Mouse (Mus musculus) lung, embryonic 15.5 days (tissue): Measurements from ENCODE around the gene Gm3558. TPM values are rescaled to one million over a fixed set of nuclear protein-coding genes. Genes with fewer than 3 reads are reported as not detected.
"Not testable (repeated sequence)": the region's sequence is repeated elsewhere in the genome, so short reads cannot be mapped to it uniquely, and the experiment has no call there.

ENCODE experiments used
- ATAC-seq: fragments of 200-750 bp; cut with Nextera tagmentation; 2 replicates; pipeline ENCODE4 v1.8.0; 2017; ENCODE audit warnings: moderate number of reproducible peaks, borderline replicate concordance; ENCODE audit not compliant: low FRiP score, low TSS enrichment; ENCODE audit errors: extremely low read depth
- H3K27ac ChIP-seq: fragments of 300-500 bp; sonication (generic); 2 replicates; pipeline ENCODE4 v1.5.1; 2015; ENCODE audit warnings: moderate library complexity, mild to moderate bottlenecking, inconsistent platforms
- H3K27me3 ChIP-seq: fragments of 300-500 bp; sonication (generic); 2 replicates; pipeline ENCODE4 v1.6.1; 2015; ENCODE audit warnings: inconsistent platforms
- H3K36me3 ChIP-seq: fragments of 300-500 bp; sonication (generic); 2 replicates; pipeline ENCODE4 v1.6.1; 2015; ENCODE audit warnings: inconsistent platforms
- H3K4me1 ChIP-seq: fragments of 300-500 bp; sonication (generic); 2 replicates; pipeline ENCODE4 v1.6.1; 2015; ENCODE audit warnings: inconsistent platforms
- H3K4me2 ChIP-seq: fragments of 300-500 bp; sonication (generic); 2 replicates; pipeline ENCODE4 v1.6.1; 2015; ENCODE audit warnings: inconsistent platforms, mild to moderate bottlenecking, moderate library complexity
- H3K4me3 ChIP-seq: fragments of 300-500 bp; sonication (generic); 2 replicates; pipeline ENCODE4 v1.5.1; 2015; ENCODE audit warnings: mild to moderate bottlenecking, inconsistent platforms
- H3K9ac ChIP-seq: fragments of 300-500 bp; sonication (generic); 2 replicates; pipeline ENCODE4 v1.6.1; 2015; ENCODE audit warnings: inconsistent platforms
- H3K9me3 ChIP-seq: fragments of 300-500 bp; sonication (generic); 2 replicates; pipeline ENCODE4 v1.6.1; 2016; ENCODE audit warnings: inconsistent platforms
- WGBS: fragments of 180-500 bp; shearing (Covaris S2); methylation state at CpG from one replicate; pipeline ENCODE4 v1.1.7; 2015; 5-methylcytosine and 5-hydroxymethylcytosine counted together
- polyA plus RNA-seq: library from polyadenylated mRNA; unstranded; fragments of >200 nt; fragmentation: Nextera tagmentation; extraction: Ambion mirVana; gene quantifications from 2 replicates; pipeline ENCODE4 v1.2.1, GENCODE M21; 2015

Gene Gm3558
- polyA plus RNA-seq: 0.15 and 0.31 TPM in 2 replicates

GRCm38 (mm10) chr14:7568382-7568781, at the start of gene Gm3558:
TSS of gene Gm3558 (minus strand) at chr14:7568566.
- H3K36me3 ChIP-seq, H3K9ac ChIP-seq, H3K27ac ChIP-seq, H3K4me1 ChIP-seq, ATAC-seq, H3K27me3 ChIP-seq, H3K9me3 ChIP-seq: not testable (repeated sequence)
- Histone ChIP-seq H3K4me2 (peak within 1 kb of the TSS; percentile 71), H3K4me3 (peak within 1 kb of the TSS; percentile 38)
- 0% methylated on average over 4 of the region's 34 CpGs for WGBS

GRCm38 (mm10) chr14:7595492-7595891, 27.1 kb upstream of the Gm3558 start, which contains the start of gene Gm10338:
TSS of gene Gm10338 (minus strand) at chr14:7595592.
- H3K27ac ChIP-seq, H3K9ac ChIP-seq, H3K4me1 ChIP-seq, H3K4me3 ChIP-seq, ATAC-seq, H3K9me3 ChIP-seq, H3K27me3 ChIP-seq, H3K36me3 ChIP-seq, H3K4me2 ChIP-seq: not testable (repeated sequence)
- no CpG with 5 or more reads among the region's 2 CpGs for WGBS

DNA sequence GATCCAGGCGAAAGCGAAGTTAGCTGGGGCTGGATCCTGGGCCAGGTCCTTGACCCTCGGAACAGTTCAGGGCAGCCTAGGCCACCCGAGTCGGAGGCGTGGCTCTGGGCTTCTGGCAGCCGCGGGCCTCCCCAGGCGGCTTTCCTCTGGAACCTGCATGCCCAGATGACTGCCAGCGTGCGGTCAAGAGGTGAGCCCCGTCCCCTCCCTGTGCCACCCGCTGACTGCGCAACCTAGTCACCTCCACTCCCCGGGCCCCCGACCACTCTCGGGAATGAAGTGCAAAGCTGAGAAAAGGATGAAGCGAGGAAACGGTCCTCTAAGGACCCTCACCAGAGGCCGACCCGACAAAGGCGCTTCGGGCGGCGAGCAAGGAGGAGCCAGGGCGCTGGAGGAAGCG, 476 bp downstream of the Gm3558 start:
- H3K9ac ChIP-seq, H3K9me3 ChIP-seq, H3K4me1 ChIP-seq, H3K27ac ChIP-seq, H3K36me3 ChIP-seq, H3K27me3 ChIP-seq, ATAC-seq: not testable (repeated sequence)
- H3K4me3 ChIP-seq: peak overlapping the region; percentile 38
- peak overlapping the region; percentile 71 for H3K4me2 ChIP-seq
- 1% methylated on average over 21 of the region's 27 CpGs for WGBS

DNA sequence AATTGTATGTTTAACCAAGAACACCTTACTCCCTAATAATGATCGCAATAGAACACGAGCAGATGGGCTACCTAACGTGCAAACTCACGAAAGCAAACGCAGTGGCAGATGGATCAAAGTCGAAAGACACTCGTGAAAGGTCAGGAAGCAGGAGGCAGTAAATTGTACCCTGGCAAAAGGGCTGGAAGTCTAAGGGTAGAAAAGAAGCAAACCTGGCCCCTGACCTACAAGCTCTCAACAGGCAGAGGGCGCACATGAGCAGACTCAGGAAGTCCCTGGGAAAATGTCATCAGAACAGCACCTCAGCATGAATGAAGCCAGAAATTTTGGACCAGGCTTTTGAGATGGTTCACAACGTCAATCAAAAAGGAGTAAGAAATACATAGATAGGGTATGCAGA, 1.1 kb downstream of the Gm3558 start:
- H3K27me3 ChIP-seq, H3K4me3 ChIP-seq, ATAC-seq, H3K9me3 ChIP-seq, H3K9ac ChIP-seq, H3K4me1 ChIP-seq, H3K36me3 ChIP-seq, H3K27ac ChIP-seq, H3K4me2 ChIP-seq: not testable (repeated sequence)
- 9% methylated on average over 8 of the region's 9 CpGs for WGBS

Other genes with a start within 250 kb of the Gm3558 start
- not detected in 2 replicates for gene Gm5797, start 236.2 kb downstream of the Gm3558 start, polyA plus RNA-seq
- not detected in 2 replicates for gene Gm8374, start 203.4 kb downstream of the Gm3558 start, polyA plus RNA-seq
- not detected in 2 replicates for gene Gm3755, start 117.6 kb downstream of the Gm3558 start, polyA plus RNA-seq
- 0.23 and 0.30 TPM in 2 replicates for gene Gm3752, start 84.8 kb downstream of the Gm3558 start, polyA plus RNA-seq
- gene Gm10338, start 27.0 kb upstream of the Gm3558 start, polyA plus RNA-seq: not detected in 2 replicates
- not detected in 2 replicates for gene Gm10128, start 75.4 kb upstream of the Gm3558 start, polyA plus RNA-seq
- not detected in 2 replicates for gene Gm26661, start 223.0 kb upstream of the Gm3558 start, polyA plus RNA-seq
- gene Flnb, start 249.4 kb upstream of the Gm3558 start, polyA plus RNA-seq: 13.8 and 14.8 TPM in 2 replicates